Mouse (Mus musculus) cerebellum, adult 11 months (tissue): ENCODE data around the gene Tomm20.
A peak's percentile ranks its signal among the peaks of the same experiment; 100 is the strongest.
"Not testable (repeated sequence)": the region's sequence is repeated elsewhere in the genome, so short reads cannot be mapped to it uniquely, and the experiment has no call there.

ENCODE experiments used
- DNase-seq: peaks from one replicate; pipeline ENCODE4 v3.0.0; 2022

The Tomm20 gene

GRCm38 (mm10) chr8:126917179-126917905 lies 28.3 kb downstream of the Tomm20 start:
- no peak for DNase-seq

GRCm38 (mm10) chr8:126916611-126917010 lies 29.0 kb downstream of the Tomm20 start:
- DNase-seq: no peak

DNA sequence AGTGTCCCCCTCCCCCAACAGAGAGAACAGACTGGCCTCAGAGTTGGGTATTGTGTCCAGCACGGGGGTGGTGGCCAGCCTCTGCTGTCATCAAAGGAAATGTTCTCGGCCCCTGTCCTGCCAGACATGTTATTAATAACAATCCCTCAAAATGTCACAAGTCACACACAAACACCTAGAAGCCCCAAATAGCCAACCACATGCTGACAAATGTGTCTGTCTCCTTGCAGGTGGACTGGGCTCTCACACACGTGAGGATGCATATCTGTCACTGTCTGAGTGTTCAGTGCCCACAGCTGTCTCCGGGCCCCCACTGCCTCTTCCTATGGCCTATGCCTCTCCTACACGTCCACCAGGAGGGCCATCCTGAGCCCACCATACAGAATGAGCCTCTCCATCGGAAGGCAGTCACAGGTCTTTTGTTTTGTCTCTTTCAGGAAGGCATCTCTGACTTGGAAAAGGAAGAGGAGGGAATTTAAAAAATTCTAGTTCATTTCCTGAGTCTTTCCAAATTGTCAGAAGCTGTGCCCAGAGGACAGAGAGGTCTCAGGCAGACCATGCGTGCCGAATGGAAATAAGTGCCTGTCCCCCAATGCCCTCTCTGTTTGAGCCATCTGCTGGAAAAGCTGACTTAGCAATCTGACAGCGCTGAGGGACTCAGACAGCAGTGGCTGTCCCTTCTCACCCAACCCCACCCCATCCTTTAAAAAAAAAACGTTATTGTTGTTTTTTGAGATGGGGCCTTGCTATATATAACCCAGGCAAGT lies 30.9 kb downstream of the Tomm20 start:
- DNase-seq: no peak

DNA sequence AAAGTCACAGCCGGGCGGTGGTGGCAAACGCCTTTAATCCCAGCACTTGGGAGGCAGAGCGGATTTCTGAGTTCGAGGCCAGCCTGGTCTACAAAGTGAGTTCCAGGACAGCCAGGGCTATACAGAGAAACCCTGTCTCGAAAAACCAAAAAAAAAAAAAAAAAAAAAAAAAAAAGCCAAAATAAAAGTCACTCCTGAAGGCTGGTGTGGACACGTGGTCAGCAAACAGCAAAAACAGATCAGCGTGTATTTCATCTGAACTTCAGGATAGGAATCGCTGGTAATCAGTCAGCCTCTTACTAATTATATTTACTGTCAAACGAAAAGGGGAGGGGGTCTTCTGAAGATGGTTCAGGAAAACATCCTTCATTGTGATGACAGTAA lies 31.5 kb downstream of the Tomm20 start:
- DNase-seq: not testable (repeated sequence)

DNA sequence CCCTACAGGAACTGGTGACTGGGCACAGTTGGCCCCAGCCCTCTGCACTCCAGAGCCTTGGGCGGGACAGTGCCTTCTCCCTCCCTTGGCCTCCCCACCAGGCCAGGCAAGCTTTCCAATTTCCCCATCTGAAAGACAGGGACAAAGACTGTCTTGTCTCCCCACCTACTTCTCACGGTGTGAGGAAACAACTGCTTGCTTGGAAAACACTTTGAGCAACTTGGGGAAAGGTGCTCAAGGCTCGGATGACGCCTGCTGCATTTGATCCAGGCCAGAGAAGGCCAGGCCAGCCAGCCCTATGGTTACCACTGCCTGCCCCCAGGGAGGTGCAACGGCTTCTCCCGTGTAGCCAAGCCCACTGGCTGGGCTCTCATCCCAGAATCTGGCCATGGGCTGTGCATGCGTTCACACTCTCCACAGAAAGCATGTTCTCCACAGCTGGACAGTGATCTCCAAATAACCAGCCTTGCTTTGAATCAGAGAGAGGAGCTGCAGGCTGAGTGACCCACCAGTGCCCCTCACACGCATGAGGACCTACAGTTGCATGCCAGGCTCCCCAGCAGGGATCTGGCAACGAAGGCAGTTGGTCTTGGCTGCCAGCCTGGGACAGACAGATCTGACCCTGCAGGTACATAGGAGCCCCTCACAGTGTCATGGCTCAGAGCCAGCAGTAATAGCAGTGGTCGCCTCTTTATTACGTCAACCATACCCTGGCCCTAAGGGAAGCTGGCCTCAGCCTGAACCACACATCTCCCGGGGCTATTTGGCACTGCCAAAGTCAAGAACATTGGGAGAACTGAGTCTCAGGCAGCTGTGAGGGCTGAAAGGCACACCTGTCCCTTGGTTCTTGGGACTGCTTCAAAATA lies 32.2 kb downstream of the Tomm20 start:
- peak; percentile 58 for DNase-seq

- DNase-seq: no peak
Measured at GRCm38 (mm10) chr8:126909371-126909802, 36.3 kb downstream of the Tomm20 start.

- DNase-seq: no peak
Measured at GRCm38 (mm10) chr8:126908805-126909204, 36.8 kb downstream of the Tomm20 start.

DNA sequence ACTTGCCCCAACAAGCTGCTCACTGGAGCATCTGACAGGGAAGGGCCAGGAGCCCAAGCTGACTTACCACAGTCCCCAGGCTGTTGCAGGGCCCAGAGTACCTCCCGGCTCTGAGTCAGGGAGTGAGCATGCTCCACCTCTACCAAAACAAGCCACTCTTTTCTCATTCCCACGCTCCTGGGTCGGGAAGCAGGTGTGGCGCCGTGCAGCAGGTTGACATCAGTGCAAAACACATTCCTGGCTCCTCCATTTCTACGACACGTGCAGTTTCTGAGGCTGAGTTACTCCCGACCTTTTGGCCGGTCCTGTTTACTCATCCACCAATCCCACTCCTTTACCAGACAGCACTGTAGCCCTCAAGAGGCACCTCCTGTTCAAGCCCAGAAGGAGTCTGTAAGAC lies 37.7 kb downstream of the Tomm20 start:
- DNase-seq: no peak

DNA sequence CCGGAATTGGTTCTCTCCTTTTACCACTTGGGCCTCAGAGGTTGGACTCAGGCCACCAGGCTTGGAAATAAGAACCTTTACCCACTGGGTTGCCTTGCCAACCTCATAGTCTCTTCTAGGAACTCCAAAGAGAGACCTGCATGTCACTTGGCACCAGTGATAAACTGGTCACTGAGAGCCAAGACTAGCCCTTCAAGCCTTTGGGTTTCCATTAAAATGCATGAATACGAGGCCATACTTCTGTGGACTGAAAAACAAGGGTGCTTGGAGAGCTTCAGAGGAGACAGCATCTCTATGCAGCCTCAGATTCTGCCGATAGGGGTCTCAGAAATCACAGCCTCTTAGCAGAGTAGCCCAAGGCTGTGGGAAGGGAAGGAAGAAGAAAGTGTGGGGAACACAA lies 38.3 kb downstream of the Tomm20 start:
- no peak for DNase-seq

GRCm38 (mm10) chr8:126905387-126905786 lies 40.3 kb downstream of the Tomm20 start:
- no peak for DNase-seq

GRCm38 (mm10) chr8:126903927-126904326 lies 41.7 kb downstream of the Tomm20 start:
- DNase-seq: no peak

GRCm38 (mm10) chr8:126903224-126903895 lies 42.3 kb downstream of the Tomm20 start:
- no peak for DNase-seq

DNA sequence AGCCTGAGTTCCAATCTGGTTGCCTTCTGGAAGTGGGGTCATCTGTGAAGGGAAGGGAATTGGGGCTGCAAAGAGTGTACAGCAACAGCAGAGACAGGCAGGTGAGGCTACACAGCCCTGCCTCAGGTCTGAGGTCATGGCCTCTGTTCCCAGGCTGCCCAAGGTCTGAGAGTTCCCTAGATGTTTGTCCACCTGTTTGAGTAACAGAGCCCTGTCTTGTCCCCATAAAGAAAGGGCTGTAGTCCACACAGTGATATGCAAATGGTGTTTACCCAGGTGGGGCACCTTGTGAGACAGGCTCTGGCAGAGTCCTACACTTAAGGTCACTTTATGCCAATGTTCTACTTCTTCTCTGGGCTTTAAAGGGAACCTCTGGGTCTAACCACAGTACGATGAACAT lies 44.0 kb downstream of the Tomm20 start:
- DNase-seq: no peak

GRCm38 (mm10) chr8:126901049-126901448 lies 44.6 kb downstream of the Tomm20 start:
- DNase-seq: no peak

DNA sequence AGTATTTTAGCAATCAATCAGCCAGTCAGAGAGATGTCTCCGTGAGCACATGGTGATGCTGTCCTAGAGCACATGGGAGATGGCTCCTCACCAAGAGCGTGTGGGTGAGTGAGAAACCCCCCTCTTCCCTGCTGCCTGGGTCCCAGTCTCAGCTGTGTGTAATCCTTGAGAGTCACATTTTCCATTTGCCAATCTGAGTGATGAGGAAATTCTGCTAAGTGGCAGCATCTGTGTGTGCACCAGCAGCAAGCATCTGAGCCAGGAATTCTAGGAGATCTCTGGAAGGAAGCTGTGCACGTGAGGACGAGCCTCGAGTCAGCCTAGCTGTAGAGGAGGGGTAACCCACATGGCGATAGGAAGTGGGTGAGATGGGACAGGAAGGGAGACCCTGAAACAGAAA lies 50.5 kb downstream of the Tomm20 start:
- DNase-seq: no peak

DNA sequence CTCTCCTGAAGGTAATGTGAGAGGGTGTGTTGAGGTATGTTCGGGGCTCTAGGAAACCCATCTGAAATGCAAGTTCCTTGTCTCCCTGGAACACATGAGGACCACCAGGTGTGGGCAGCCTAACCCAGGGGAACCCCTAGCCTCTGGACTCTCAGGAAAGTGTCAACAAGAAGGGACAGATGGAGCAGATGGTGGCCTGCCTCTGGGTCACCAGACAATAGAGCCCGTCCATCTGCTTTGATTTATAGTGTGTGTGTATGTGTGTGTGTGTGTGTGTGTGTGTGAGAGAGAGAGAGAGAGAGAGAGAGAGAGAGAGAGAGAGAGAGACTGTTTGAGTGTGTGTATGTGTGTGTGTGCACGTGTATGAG lies 58.0 kb downstream of the Tomm20 start:
- DNase-seq: no peak

- DNase-seq: no peak
Measured at GRCm38 (mm10) chr8:126886741-126887638, 58.7 kb downstream of the Tomm20 start.

DNA sequence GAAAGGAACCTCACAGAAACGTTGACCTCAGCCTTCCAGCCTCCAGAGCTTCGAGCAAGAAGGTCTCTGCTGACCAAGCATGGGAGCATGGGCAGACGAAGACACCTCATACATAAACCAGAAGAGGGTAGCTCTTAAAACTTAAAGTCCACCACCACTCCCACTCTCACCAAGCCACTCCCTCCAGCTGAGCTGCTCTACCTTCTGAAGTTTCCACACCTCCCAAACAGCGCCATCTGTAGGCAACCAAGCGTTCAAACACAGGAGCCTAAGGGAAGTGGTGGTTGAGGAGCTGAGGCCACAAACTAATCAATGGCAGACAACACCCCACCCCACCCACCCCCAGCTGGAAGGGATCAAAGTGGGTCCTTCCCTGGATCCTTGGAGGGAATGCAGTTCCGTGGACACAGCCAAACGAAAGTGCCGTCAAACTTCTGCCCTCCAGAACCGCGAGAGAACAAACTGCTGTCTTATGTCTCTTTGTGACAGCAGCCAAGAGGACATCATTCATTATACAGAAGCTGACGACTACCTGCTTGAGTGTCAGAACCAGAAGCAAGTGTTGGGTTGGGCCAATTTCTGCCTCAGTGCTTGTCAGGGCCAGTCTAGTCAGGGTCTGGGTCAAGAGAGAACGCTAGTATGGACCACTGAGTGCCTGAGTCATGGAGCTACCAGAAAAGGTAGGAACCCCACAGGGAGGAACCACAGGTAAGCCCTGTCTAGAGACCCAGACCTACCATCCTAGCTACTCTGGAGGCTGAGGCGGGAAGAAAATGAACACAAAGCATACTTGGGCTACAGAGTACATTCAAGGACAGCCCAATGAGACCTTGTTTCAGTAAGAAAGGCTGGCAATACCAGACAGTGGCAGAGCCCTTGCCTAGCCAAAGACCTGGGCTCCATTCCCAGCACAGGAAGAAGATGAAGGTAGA lies 59.8 kb downstream of the Tomm20 start:
- no peak for DNase-seq

DNA sequence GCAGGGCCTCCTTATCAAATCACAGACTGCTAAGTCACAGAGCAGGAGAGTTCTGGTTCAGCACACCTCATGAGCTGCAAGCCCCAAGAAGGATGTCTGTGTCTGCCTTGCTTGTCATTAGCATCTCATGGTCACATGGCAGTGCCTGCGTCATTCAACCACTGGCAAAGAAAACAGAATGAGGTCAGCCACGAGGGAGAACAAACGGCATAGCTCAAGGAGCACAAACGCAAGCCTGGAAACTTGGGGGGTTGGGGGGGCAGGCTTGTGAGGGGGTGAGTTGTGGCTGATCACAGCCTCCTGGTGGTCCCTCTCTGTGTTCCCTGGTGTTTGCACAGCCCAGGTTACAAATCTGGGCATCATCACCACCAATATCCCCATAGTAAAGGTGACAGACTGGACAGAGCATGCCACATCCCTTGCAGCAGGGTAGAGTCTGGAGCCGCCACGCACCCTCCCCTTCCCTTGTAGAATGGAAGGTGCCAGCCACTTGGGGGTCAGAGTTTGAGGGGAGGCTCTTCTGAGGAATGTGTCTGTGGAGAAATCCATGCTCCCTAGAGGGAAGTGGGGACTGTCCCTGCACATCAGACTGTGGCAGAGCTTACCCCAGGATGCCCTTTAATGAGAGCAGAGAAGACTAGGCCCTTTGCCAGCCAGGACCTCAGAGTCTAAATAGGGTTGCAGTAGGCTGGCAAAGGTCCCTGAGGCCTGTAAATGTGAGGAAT lies 61.3 kb downstream of the Tomm20 start:
- no peak for DNase-seq

GRCm38 (mm10) chr8:126883752-126884151 lies 61.9 kb downstream of the Tomm20 start:
- no peak for DNase-seq
